Mouse (Mus musculus): ENCODE results near the gene Tmem186.

Gene Tmem186

GRCm38 (mm10) chr16:8637217-8638051, at the start of gene Tmem186, which contains the start of gene Pmm2:
TSS of gene Tmem186 (minus strand) at chr16:8637712.
TSS of gene Pmm2 (plus strand) at chr16:8637674.
- DNase-seq (ENCODE audit: low spot score), result peak; percentile 89

- no peak for DNase-seq (ENCODE audit: low spot score)
Observed at GRCm38 (mm10) chr16:8686871-8687535, 49.5 kb upstream of the Tmem186 start.

- DNase-seq (ENCODE audit: low spot score), result peak; percentile 90
Observed at GRCm38 (mm10) chr16:8686121-8686870, 48.8 kb upstream of the Tmem186 start.

GRCm38 (mm10) chr16:8685087-8685486, 47.6 kb upstream of the Tmem186 start:
- DNase-seq (ENCODE audit: low spot score), result no peak

- DNase-seq (ENCODE audit: low spot score), result no peak
Observed at GRCm38 (mm10) chr16:8680470-8680869, 43.0 kb upstream of the Tmem186 start, which contains the start of gene Gm5767. TSS of gene Gm5767 (plus strand) at chr16:8680770.

GRCm38 (mm10) chr16:8679780-8680179, 42.3 kb upstream of the Tmem186 start:
- no peak for DNase-seq (ENCODE audit: low spot score)

- no peak for DNase-seq (ENCODE audit: low spot score)
Observed at GRCm38 (mm10) chr16:8678676-8679075, 41.2 kb upstream of the Tmem186 start.

- no peak for DNase-seq (ENCODE audit: low spot score)
Observed at GRCm38 (mm10) chr16:8678035-8678434, 40.5 kb upstream of the Tmem186 start.

- DNase-seq (ENCODE audit: low spot score), result peak; percentile 87
Observed at GRCm38 (mm10) chr16:8676800-8677199, 39.3 kb upstream of the Tmem186 start.

- DNase-seq (ENCODE audit: low spot score), result no peak
Observed at GRCm38 (mm10) chr16:8676228-8676627, 38.7 kb upstream of the Tmem186 start.

- DNase-seq (ENCODE audit: low spot score), result no peak
Observed at GRCm38 (mm10) chr16:8675559-8675958, 38.0 kb upstream of the Tmem186 start.

- peak; percentile 86 for DNase-seq (ENCODE audit: low spot score)
Observed at GRCm38 (mm10) chr16:8674165-8674564, 36.7 kb upstream of the Tmem186 start.

- DNase-seq (ENCODE audit: low spot score), result no peak
Observed at GRCm38 (mm10) chr16:8673343-8673742, 35.8 kb upstream of the Tmem186 start.

- no peak for DNase-seq (ENCODE audit: low spot score)
Observed at GRCm38 (mm10) chr16:8672811-8673210, 35.3 kb upstream of the Tmem186 start.

GRCm38 (mm10) chr16:8672350-8672687, 34.8 kb upstream of the Tmem186 start:
- DNase-seq (ENCODE audit: low spot score), result no peak

GRCm38 (mm10) chr16:8671551-8672349, 34.2 kb upstream of the Tmem186 start, which contains the start of gene Carhsp1:
TSS of gene Carhsp1 (minus strand) at chr16:8672155.
- DNase-seq (ENCODE audit: low spot score), result peak; percentile 97

- DNase-seq (ENCODE audit: low spot score), result peak; percentile 79
Observed at GRCm38 (mm10) chr16:8670041-8671035, 32.8 kb upstream of the Tmem186 start.

GRCm38 (mm10) chr16:8669432-8669831, 31.9 kb upstream of the Tmem186 start:
- no peak for DNase-seq (ENCODE audit: low spot score)

- DNase-seq (ENCODE audit: low spot score), result no peak
Observed at GRCm38 (mm10) chr16:8668386-8668785, 30.9 kb upstream of the Tmem186 start.

GRCm38 (mm10) chr16:8667814-8668213, 30.3 kb upstream of the Tmem186 start:
- DNase-seq (ENCODE audit: low spot score), result no peak
